Mouse (Mus musculus): ENCODE results near the gene Slc5a2.

Gene Slc5a2

DNA sequence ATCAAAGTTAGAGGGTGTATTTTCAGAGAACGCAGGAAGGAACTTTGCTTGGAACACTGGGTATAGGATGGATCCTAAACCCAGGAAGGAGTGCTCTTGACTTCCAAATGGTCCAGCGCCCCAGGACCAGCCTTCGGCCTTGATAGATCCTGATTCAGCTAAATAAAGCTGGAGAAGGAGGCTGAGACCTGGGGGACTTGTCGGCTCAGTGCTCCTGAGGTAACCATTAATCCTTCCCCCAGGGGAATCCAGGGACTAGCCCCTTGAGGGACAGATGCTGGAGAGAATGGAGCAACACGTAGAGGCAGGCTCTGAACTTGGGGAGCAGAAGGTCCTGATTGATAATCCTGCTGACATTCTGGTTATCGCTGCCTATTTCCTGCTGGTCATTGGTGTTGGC lies at the start of gene Slc5a2:
Slc5a2 (plus strand) TSS at position 247 of the 400 bp plus-strand sequence.
- DNase-seq: peak; percentile 51 to 65

DNA sequence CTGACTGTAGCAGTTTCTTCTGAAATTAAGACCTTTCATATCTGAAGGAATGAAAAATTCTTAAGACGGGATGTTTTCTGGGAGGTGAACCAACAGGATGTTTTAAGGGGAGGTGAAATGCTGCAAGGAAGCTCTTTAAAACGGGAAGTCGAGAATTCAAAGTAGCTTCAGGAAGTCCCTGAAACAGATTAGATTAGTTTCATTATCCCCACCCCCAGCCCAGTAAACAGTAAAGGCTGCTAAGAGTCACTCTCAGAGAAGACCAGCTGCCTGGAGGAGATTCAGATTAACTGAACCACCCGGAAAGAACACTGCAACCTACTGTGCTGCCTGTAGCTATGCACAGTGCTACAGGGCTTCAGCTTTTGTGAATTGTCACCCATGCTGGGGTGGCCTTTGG lies 45.5 kb upstream of the Slc5a2 start:
- no peak for DNase-seq

- peak in 1 of 2 experiments; percentile 48 for DNase-seq
These were observed 44.5 kb upstream of the Slc5a2 start for GRCm38 (mm10) chr7:128220936-128221335.

- DNase-seq: peak in 1 of 2 experiments; percentile 32
These were observed 33.7 kb upstream of the Slc5a2 start for GRCm38 (mm10) chr7:128231741-128232140.

DNA sequence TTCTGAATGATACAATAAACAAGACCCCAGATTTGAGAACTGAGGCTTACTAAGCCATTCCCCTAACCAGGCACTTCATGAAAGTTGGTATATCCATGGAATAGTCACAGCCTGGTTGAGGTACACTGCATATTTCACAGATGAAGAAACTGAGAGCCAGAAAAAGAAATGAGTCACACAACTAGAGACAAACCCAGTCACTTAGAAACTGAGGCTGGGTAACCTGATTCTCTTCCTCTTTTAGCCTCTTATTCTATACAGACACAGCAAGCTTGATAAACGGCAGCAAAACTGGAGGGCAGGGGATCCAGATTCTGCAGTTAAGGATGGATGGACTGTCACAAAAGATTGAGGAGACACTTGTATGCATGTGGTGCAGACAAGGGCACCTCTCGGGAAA lies 30.7 kb upstream of the Slc5a2 start:
- DNase-seq: no peak

- DNase-seq: peak; percentile 59 to 90
These were observed 30.0 kb upstream of the Slc5a2 start for GRCm38 (mm10) chr7:128235481-128235880.

DNA sequence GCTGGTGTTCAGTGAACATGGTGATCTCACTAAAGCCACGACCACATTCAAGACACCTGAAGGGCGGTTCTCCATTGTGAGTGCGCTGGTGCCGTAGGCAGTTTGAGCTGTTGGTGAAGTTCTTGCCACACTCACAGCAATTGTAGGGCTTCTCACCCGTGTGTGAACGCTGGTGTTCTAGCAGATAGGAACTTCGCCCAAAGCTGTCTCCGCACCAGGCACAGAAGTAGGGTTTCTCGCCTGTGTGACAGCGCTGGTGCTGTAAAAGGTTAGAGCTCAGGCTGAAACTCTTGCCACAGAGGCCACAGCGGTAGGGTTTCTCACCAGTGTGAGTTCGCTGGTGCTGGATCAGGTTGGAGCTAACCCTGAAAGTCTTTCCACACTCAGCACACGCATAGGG lies 29.0 kb upstream of the Slc5a2 start:
- DNase-seq: no peak

DNA sequence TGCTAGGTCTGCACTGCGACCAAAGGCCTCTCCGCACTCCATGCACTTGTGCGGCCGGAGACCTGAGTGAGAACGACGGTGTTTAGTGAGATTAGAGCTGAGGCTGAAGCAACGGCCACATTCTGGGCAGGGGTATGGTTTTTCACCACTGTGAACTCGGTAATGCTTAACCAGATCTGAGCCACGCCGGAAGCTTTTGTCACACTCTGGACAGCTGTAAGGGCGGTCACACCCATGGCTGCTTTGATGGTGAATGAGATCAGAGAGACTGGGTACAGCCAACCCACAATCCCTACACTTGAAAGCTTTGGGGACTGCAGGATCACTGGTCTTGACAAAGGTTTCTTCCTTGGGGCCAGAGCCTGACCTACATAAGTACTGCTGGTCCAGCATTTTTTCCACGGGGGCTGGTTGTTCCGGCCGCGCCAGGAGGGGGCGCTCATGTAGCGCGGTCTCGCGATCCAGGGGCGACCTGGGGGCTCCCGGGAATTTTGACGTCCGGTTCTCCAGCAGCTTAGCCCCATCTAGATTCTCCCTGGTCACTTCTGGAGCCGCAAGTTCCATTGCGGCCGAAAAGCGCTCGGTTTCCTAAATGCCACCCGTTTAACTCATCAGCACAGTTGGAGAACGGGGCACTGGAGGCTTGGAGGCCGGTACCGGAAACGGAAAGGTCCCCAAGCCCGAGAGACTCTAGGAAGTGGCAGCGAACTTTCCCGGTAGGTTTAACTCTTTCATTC lies 28.4 kb upstream of the Slc5a2 start, which contains the start of gene Armc5:
Armc5 (plus strand) TSS at position 487 of the 737 bp plus-strand sequence.
- peak; percentile 85 to 92 for DNase-seq

DNA sequence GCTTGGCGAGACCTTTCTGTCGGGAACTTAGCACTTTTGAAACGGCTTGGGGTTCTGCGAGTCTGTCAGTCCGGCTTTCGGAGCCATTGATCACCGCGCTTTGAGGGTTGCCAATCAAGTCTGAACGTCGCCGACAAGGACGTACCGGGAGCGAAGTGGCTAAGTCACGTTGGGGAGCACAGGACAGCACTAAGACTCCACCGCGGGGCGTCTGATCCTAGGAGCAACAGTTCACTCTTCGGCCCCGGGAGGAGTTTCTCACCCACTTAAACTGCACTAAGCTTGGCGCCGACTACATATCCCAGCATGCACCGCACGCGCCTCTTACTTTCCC lies 27.9 kb upstream of the Slc5a2 start:
- DNase-seq: no peak

- peak; percentile 99 to 100 for DNase-seq
These were observed 27.3 kb upstream of the Slc5a2 start, which contains the start of gene 9130023H24Rik for GRCm38 (mm10) chr7:128237927-128238778. Gene 9130023H24Rik, minus strand, starts transcription at chr7:128238031.

DNA sequence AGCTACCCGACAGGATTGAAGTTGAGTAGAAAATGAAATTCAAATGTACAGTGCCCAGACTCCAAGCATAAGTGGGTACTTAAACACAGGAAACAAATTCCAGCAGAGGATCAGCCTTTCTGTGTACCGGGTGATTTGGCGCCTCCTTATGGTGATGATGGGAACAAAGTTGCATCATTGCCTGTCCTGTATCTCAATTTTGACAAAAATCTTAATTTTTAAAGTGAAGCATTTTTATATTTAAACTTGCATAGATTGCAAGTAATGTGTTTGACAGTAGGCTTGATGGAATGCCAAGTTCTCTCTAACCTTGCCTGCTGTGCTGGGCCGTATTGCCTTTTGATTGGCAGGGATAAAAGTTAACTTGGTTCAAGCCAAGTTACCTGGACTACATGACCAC lies 26.5 kb upstream of the Slc5a2 start:
- DNase-seq: peak; percentile 34 to 63

DNA sequence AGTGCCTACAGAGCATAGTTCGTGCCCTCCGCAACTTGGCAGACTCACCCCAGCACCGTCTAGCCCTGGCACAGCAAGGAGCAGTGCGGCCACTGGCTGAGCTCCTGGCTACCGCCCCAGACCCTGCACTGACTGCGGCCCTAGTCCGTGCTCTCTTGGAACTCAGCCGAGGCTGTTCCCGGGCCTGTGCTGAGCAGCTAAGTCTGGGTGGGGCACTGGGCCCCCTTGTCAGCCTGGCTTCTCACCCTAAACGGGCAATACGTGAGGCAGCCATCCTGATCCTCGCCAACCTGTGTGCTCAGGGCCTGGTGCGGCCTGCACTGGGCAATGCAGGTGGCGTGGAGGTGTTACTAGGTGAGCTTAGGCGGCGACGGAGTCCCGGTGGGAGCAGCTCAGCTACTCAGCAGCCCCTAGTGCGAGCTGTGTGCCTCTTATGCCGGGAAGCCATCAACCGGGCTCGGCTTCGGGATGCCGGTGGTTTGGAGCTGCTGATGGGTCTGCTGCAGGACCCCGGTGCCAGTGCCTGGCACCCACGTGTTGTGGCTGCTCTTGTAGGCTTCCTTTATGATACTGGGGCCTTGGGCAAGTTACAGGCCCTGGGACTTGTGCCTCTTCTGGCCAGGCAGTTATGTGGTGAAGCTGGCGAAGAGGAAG lies 25.2 kb upstream of the Slc5a2 start:
- no peak for DNase-seq

DNA sequence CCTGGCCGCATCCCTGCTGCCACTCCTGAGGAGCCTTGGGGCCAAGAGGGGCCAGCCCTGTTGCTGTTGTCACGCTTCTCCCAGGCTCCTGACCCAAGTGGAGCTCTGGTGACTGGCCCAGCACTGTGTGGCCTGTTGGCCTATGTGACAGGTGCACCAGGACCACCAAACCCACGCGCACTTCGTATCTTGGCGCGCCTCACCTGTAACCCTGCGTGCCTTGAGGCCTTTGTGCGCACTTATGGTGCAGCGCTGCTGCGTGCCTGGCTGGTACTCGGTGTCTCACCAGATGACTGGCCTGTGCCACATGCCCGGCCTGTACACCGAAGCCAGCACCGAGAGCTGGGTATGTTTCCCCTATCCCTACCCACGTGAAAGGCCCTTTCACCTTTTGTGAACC lies 23.1 kb upstream of the Slc5a2 start:
- DNase-seq: no peak

GRCm38 (mm10) chr7:128243921-128244320 lies 21.5 kb upstream of the Slc5a2 start:
- no peak for DNase-seq

DNA sequence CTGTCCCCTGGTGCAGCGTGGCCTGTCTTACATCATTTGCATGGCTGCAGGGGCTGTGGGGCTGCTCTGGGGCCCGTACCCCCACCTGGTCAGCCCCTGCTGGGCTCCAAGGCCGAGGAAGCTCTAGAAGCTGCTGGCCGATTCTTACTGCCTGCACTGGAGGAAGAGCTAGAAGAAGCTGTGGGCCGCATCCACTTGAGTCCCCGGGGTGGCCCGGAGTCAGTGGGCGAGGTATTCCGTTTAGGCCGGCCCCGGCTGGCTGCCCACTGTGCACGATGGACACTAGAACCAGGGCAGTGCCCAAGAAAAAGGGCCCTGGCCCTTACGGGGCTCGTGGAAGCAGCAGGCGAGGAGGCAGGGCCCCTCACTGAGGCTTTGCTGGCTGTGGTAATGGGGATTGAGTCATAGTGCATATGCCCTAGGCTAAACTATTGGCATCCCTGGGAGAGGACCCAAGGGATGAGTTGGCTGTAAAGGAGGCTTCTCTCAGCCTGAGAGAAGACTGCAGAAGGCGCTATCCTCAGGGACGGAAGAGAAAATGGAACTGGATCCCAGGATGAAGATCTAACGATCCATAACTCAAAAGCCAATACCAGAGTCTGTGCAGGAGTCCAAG lies 20.9 kb upstream of the Slc5a2 start:
- DNase-seq: no peak

- DNase-seq: no peak
These were observed 19.9 kb upstream of the Slc5a2 start for GRCm38 (mm10) chr7:128245547-128245946.

DNA sequence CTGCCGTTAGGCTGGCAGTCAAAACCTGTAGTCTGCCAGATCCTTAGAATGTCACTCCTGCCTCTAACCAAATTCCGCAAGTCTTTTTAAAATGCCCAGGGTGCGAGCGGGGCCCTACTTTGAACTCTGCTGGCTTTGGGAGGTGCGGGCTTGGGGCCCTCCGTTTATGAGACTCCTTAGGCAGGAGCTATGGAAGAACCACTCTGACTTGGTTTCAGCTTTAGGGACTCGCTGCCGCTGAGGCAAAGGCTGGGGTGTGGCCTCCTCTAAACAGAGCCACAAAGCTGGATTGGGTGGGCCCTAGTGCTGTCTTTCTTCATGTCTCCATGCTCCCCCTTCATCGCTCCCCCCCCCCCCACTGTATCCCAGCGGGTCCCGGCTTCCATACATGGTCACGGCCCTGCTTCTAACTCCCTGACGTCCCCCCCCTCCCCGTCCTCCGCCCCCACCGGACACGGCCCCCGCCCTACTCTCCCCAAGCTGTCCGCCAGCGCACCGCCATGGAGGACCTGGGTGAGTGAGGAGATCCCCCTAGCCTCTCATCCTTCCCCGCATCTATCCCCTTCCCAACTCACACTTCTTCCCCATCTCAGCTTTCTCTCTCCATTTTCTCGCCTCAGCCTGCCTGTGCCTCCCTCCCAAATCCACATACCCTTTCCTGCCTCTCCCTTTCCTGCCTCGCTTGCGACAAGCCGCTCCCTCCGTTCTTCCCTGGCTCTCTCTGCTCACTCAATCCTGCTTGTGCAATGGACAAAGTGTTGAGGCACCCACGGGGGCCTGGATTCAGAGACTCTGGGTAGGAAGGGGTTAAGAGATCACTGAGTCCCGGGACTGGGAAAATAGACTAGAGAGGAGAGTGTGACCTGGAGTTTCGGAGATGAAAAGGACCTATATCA lies 18.7 kb upstream of the Slc5a2 start, which contains the start of gene Tgfb1i1:
Tgfb1i1 (plus strand) TSS at position 317 of the 896 bp plus-strand sequence.
- DNase-seq: peak; percentile 68 to 70

DNA sequence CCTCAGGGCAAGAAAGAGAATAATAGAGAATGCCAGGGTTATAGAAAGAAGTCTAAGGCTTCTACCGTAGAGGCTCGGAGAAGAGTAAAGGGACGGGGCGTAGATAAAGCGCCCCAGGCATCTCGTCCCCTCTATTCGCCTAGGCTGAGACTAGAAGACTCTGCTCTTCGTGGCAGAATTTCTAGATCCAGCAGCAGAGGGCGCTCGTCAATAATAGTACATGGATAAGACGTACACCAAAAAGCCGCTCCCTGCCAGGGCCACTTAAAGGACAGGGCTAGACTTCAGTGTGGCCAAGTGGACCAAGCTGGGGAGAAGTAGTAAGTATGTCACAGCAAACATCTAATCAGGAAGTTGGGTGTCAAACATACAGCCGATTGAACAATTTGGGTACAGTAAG lies 18.0 kb upstream of the Slc5a2 start:
- peak; percentile 88 to 94 for DNase-seq

- DNase-seq: no peak
These were observed 17.1 kb upstream of the Slc5a2 start for GRCm38 (mm10) chr7:128248081-128249042.

DNA sequence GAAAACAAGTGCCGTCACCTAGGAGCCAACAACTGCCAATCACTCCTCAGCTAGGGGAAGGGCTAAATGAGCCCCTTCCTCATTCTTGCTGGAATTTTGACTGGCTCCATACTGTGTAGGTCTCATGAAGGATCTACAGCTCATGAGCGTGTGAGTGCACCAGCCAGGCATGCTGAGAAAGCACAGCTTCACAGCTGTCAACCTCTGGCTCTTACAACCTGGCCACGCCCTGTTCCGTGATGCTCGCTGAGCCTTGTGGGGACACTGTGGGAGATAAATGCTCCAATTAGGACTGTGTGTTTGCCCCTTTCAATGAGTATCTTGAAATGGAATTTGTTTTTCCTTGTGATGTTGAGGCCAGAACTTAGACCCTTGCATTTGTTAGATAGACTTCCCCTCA lies 15.5 kb upstream of the Slc5a2 start:
- DNase-seq: no peak

- DNase-seq: no peak
These were observed 13.5 kb upstream of the Slc5a2 start for GRCm38 (mm10) chr7:128251946-128252345.
